Mouse (Mus musculus): ENCODE results near the gene Rnf5. TPM values are rescaled to one million over a fixed set of nuclear protein-coding genes. Genes with fewer than 3 reads are reported as not detected.

Rnf5 gene
- polyA plus RNA-seq, 1 experiment from 2014 or later, result 82.9 TPM

- no peak for TF ChIP-seq CTCF (IDR thresholded peaks at IDR 0.05; ENCODE audit: low read depth)
- no peak for TF ChIP-seq EP300 (optimal IDR thresholded peaks at IDR 0.05)
- no peak for DNase-seq (ENCODE audit: low spot score)
- Histone ChIP-seq H3K27me3 (ENCODE audit: control insufficient read depth, insufficient read depth, low read length) (no peaks in the 10 kb centered on the region), H3K4me2 (replicated peaks; ENCODE audit: low read depth) (no peak overlapping the region), H3K9me3 (ENCODE audit: control insufficient read depth, low read length) (no peaks in the 10 kb centered on the region), H3K27ac (replicated peaks) (no peak overlapping the region), H3K36me3 (ENCODE audit: control insufficient read depth, insufficient read depth, low read length) (no peaks in the 10 kb centered on the region), H3K4me1 (replicated peaks; ENCODE audit: control insufficient read depth, insufficient read depth) (peaks cover 9% of the 10 kb centered on the region), H3K4me3 (ENCODE audit: low read depth, low read length) (no peak overlapping the region), H3K9ac (ENCODE audit: low read length) (no peak overlapping the region)
- ATAC-seq (ENCODE audit: low FRiP score, low TSS enrichment), result no peak
- WGBS, result 76% methylated on average over 3 of the region's 3 CpGs
These were observed 14.7 kb downstream of the Rnf5 start for GRCm38 (mm10) chr17:34588767-34589166.

GRCm38 (mm10) chr17:34587814-34588213 lies 15.7 kb downstream of the Rnf5 start:
- no peaks in the 10 kb centered on the region for H3K36me3 ChIP-seq (ENCODE audit: control insufficient read depth, insufficient read depth, low read length)
- no peaks in the 10 kb centered on the region for H3K9me3 ChIP-seq (ENCODE audit: control insufficient read depth, low read length)
- H3K27ac ChIP-seq (replicated peaks), result peak overlapping the region; percentile 86
- peak overlapping the region; percentile 73 for H3K4me3 ChIP-seq (ENCODE audit: low read depth, low read length)
- WGBS, result 4% methylated on average over 19 of the region's 19 CpGs
- H3K4me1 ChIP-seq (replicated peaks; ENCODE audit: control insufficient read depth, insufficient read depth), result peaks cover 9% of the 10 kb centered on the region
- H3K4me2 ChIP-seq (replicated peaks; ENCODE audit: low read depth), result peak overlapping the region; percentile 99
- H3K27me3 ChIP-seq (ENCODE audit: control insufficient read depth, insufficient read depth, low read length), result no peaks in the 10 kb centered on the region
- TF ChIP-seq CTCF (IDR thresholded peaks at IDR 0.05; ENCODE audit: low read depth), result no peak
- no peak for TF ChIP-seq EP300 (optimal IDR thresholded peaks at IDR 0.05)
- DNase-seq (ENCODE audit: low spot score) (no peak), ATAC-seq (ENCODE audit: low FRiP score, low TSS enrichment) (no peak)
- peak overlapping the region; percentile 89 for H3K9ac ChIP-seq (ENCODE audit: low read length)

GRCm38 (mm10) chr17:34587423-34587811 lies 16.1 kb downstream of the Rnf5 start:
- no peaks in the 10 kb centered on the region for H3K27me3 ChIP-seq (ENCODE audit: control insufficient read depth, insufficient read depth, low read length)
- WGBS, result under 1% methylated on average over 46 of the region's 50 CpGs
- H3K4me1 ChIP-seq (replicated peaks; ENCODE audit: control insufficient read depth, insufficient read depth), result peaks cover 9% of the 10 kb centered on the region
- H3K9me3 ChIP-seq (ENCODE audit: control insufficient read depth, low read length), result no peaks in the 10 kb centered on the region
- H3K36me3 ChIP-seq (ENCODE audit: control insufficient read depth, insufficient read depth, low read length), result no peaks in the 10 kb centered on the region
- peak overlapping the region; percentile 99 for H3K4me2 ChIP-seq (replicated peaks; ENCODE audit: low read depth)
- peak overlapping the region; percentile 86 for H3K27ac ChIP-seq (replicated peaks)
- H3K4me3 ChIP-seq (ENCODE audit: low read depth, low read length), result peak overlapping the region; percentile 73
- peak overlapping the region; percentile 89 for H3K9ac ChIP-seq (ENCODE audit: low read length)
- DNase-seq (ENCODE audit: low spot score) (peak; percentile 98), ATAC-seq (ENCODE audit: low FRiP score, low TSS enrichment) (peak; percentile 87)
- no peak for TF ChIP-seq EP300 (optimal IDR thresholded peaks at IDR 0.05)
- peak; percentile 12; the same call in 1 of the 2 replicates for TF ChIP-seq CTCF (IDR thresholded peaks at IDR 0.05; ENCODE audit: low read depth)

- peak overlapping the region; percentile 89 for H3K9ac ChIP-seq (ENCODE audit: low read length)
- no peaks in the 10 kb centered on the region for H3K9me3 ChIP-seq (ENCODE audit: control insufficient read depth, low read length)
- peak overlapping the region; percentile 73 for H3K4me3 ChIP-seq (ENCODE audit: low read depth, low read length)
- H3K27me3 ChIP-seq (ENCODE audit: control insufficient read depth, insufficient read depth, low read length), result no peaks in the 10 kb centered on the region
- no peaks in the 10 kb centered on the region for H3K36me3 ChIP-seq (ENCODE audit: control insufficient read depth, insufficient read depth, low read length)
- ATAC-seq (ENCODE audit: low FRiP score, low TSS enrichment) (peak; percentile 76), DNase-seq (ENCODE audit: low spot score) (peak; percentile 79)
- H3K27ac ChIP-seq (replicated peaks), result peak overlapping the region; percentile 86
- TF ChIP-seq CTCF (IDR thresholded peaks at IDR 0.05; ENCODE audit: low read depth) (no peak), EP300 (optimal IDR thresholded peaks at IDR 0.05) (no peak)
- H3K4me1 ChIP-seq (replicated peaks; ENCODE audit: control insufficient read depth, insufficient read depth), result peaks cover 9% of the 10 kb centered on the region
- H3K4me2 ChIP-seq (replicated peaks; ENCODE audit: low read depth), result peak overlapping the region; percentile 99
- under 1% methylated on average over 38 of the region's 38 CpGs for WGBS
These were observed 16.6 kb downstream of the Rnf5 start for GRCm38 (mm10) chr17:34586796-34587422.

GRCm38 (mm10) chr17:34585877-34586771 lies 17.4 kb downstream of the Rnf5 start:
- DNase-seq (ENCODE audit: low spot score) (no peak), ATAC-seq (ENCODE audit: low FRiP score, low TSS enrichment) (no peak)
- Histone ChIP-seq H3K9me3 (ENCODE audit: control insufficient read depth, low read length) (no peaks in the 10 kb centered on the region), H3K36me3 (ENCODE audit: control insufficient read depth, insufficient read depth, low read length) (no peaks in the 10 kb centered on the region), H3K4me3 (ENCODE audit: low read depth, low read length) (peak overlapping the region; percentile 73), H3K4me2 (replicated peaks; ENCODE audit: low read depth) (peak overlapping the region; percentile 99), H3K4me1 (replicated peaks; ENCODE audit: control insufficient read depth, insufficient read depth) (peaks cover 7% of the 10 kb centered on the region), H3K27ac (replicated peaks) (peak overlapping the region; percentile 45; the same call in 1 of the 2 replicates), H3K9ac (ENCODE audit: low read length) (peak overlapping the region; percentile 89), H3K27me3 (ENCODE audit: control insufficient read depth, insufficient read depth, low read length) (no peaks in the 10 kb centered on the region)
- 38% methylated on average over 32 of the region's 32 CpGs for WGBS
- TF ChIP-seq CTCF (IDR thresholded peaks at IDR 0.05; ENCODE audit: low read depth) (0 out of 2 replicates have a peak, but pooled peaks have one; percentile 2), EP300 (optimal IDR thresholded peaks at IDR 0.05) (no peak)

All from stomach, postnatal 0 days (tissue).